Mouse (Mus musculus) limb, embryonic 14.5 days (tissue): ENCODE results near the gene Nanos3. TPM values are rescaled to one million over a fixed set of nuclear protein-coding genes. Genes with fewer than 3 reads are reported as not detected.
A peak's percentile ranks its signal among the peaks of the same experiment; 100 is the strongest.

Experiments used
- ATAC-seq: fragments of 200-750 bp; cut with Nextera tagmentation; 2 replicates; pipeline ENCODE4 v1.8.0; 2017; ENCODE audit warnings: low read depth, moderate number of reproducible peaks, moderate TSS enrichment; ENCODE audit not compliant: low FRiP score
- DNase-seq: peaks from one replicate; pipeline ENCODE4 v3.0.0-alpha.2; 2015; ENCODE audit warnings: low spot score
- H3K27ac ChIP-seq: fragments of 300-500 bp; sonication (generic); replicated peaks from 2 replicates; pipeline ENCODE4 v1.5.1; 2014; ENCODE audit warnings: low read depth, mild to moderate bottlenecking, low read length, moderate library complexity, mixed read lengths
- H3K27me3 ChIP-seq: fragments of 300-500 bp; sonication (generic); 2 replicates; pipeline ENCODE4 v1.6.1; 2014; ENCODE audit warnings: low read length, mixed read lengths; ENCODE audit not compliant: control insufficient read depth, insufficient read depth
- H3K36me3 ChIP-seq: fragments of 300-500 bp; sonication (generic); 2 replicates; pipeline ENCODE4 v1.6.1; 2014; ENCODE audit warnings: mild to moderate bottlenecking, low read length, moderate library complexity, mixed read lengths; ENCODE audit not compliant: control insufficient read depth, insufficient read depth
- H3K4me1 ChIP-seq: fragments of 300-500 bp; sonication (generic); 2 replicates; pipeline ENCODE4 v1.6.1; 2014; ENCODE audit warnings: antibody characterized with exemption, low read length, mixed read lengths; ENCODE audit not compliant: control insufficient read depth, insufficient read depth
- H3K4me2 ChIP-seq: fragments of 300-500 bp; sonication (generic); replicated peaks from 2 replicates; pipeline ENCODE4 v1.6.1; 2014; ENCODE audit warnings: low read depth, mild to moderate bottlenecking, low read length, moderate library complexity; ENCODE audit not compliant: severe bottlenecking
- H3K4me3 ChIP-seq: fragments of 300-500 bp; sonication (generic); replicated peaks from 2 replicates; pipeline ENCODE4 v1.5.1; 2014; ENCODE audit warnings: low read length
- H3K9ac ChIP-seq: fragments of 300-500 bp; sonication (generic); 2 replicates; pipeline ENCODE4 v1.6.1; 2014; ENCODE audit warnings: mild to moderate bottlenecking, low read depth, low read length, moderate library complexity; ENCODE audit not compliant: severe bottlenecking
- H3K9me3 ChIP-seq: fragments of 300-500 bp; sonication (generic); 2 replicates; pipeline ENCODE4 v1.6.1; 2016; ENCODE audit warnings: low read length; ENCODE audit not compliant: control insufficient read depth
- POLR2A ChIP-seq: fragments of 200-500 bp; IDR thresholded peaks from 2 replicates; pipeline ENCODE4 v1.8.0; 2012; ENCODE audit warnings: inconsistent platforms, mild to moderate bottlenecking, moderate library complexity, borderline replicate concordance; ENCODE audit not compliant: insufficient read depth, insufficient read length; ENCODE audit errors: extremely low read depth
- WGBS: fragments of 180-500 bp; shearing (Covaris S2); extraction: QIAGEN DNeasy Blood & Tissue Kit; methylation state at CpG from one replicate; pipeline ENCODE4 v1.1.7; 2014; 5-methylcytosine and 5-hydroxymethylcytosine counted together
- polyA plus RNA-seq, 2 experiments: library from polyadenylated mRNA; depleted of rRNA in 1 of 2; stranded (reverse) in 1 of 2; unstranded in 1 of 2; fragments of >200 nt; fragmentation: Nextera tagmentation in 1 of 2; extraction: Ambion mirVana in 1 of 2; gene quantifications; 2 replicates each; pipeline versions ENCODE4 v1.2.1 to v1.2.3; 2012 to 2014

Gene Nanos3
- polyA plus RNA-seq, 2 experiments = 3.0 to 5.8 TPM

- TF ChIP-seq POLR2A = no peak
- Histone ChIP-seq H3K36me3 (no peaks in the 10 kb centered on the region), H3K4me2 (peak overlapping the region; percentile 49; the same call in 1 of the 2 replicates), H3K9ac (no peak overlapping the region), H3K9me3 (no peaks in the 10 kb centered on the region), H3K4me1 (peaks cover 23% of the 10 kb centered on the region), H3K4me3 (no peak overlapping the region; the same call in 1 of the 2 replicates), H3K27ac (peak overlapping the region; percentile 87), H3K27me3 (no peaks in the 10 kb centered on the region)
- 22% methylated on average over 4 of the region's 4 CpGs for WGBS
- ATAC-seq (no peak), DNase-seq (no peak)
These were observed 8.1 kb upstream of the Nanos3 start for GRCm38 (mm10) chr8:84193161-84193560.

DNA sequence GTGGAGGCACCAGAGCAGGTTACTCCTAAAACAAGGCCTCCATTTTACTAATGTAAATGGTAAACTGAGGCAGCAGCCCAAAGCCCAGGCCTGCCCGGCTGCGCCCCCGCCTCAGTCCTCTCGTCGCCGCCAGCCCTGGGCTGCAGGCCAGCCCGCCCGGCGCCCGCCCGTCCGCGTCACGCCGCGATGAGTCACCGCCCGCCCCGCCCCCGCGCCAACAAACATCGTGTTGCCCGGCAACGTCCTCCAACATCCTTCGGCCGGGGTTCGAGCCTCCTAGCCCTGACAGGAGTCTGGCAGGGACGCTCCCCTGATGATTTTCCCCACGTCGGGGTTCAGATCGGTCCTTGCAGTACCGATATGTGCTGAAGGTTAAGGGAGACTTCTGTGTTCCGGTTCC lies 7.5 kb upstream of the Nanos3 start:
- DNase-seq = peak; percentile 71
- peak overlapping the region; percentile 19 for H3K4me3 ChIP-seq
- peak; percentile 60 for ATAC-seq
- no peaks in the 10 kb centered on the region for H3K36me3 ChIP-seq
- H3K9ac ChIP-seq = 0 out of 2 replicates have a peak overlapping the region, but pooled peaks have one; percentile 36
- H3K4me2 ChIP-seq = peak overlapping the region; percentile 49
- peaks cover 19% of the 10 kb centered on the region for H3K4me1 ChIP-seq
- H3K27me3 ChIP-seq = no peaks in the 10 kb centered on the region
- TF ChIP-seq POLR2A = no peak
- H3K27ac ChIP-seq = peak overlapping the region; percentile 87
- H3K9me3 ChIP-seq = no peaks in the 10 kb centered on the region
- 5% methylated on average over 20 of the region's 33 CpGs for WGBS

GRCm38 (mm10) chr8:84192023-84192422 lies 7.0 kb upstream of the Nanos3 start:
- ATAC-seq (peak; percentile 55), DNase-seq (peak; percentile 71)
- Histone ChIP-seq H3K27ac (peak overlapping the region; percentile 87), H3K36me3 (no peaks in the 10 kb centered on the region), H3K27me3 (no peaks in the 10 kb centered on the region), H3K9me3 (no peaks in the 10 kb centered on the region), H3K9ac (0 out of 2 replicates have a peak overlapping the region, but pooled peaks have one; percentile 36), H3K4me2 (peak overlapping the region; percentile 49), H3K4me3 (peak overlapping the region; percentile 19), H3K4me1 (peaks cover 19% of the 10 kb centered on the region)
- TF ChIP-seq POLR2A = no peak
- 25% methylated on average over 13 of the region's 13 CpGs for WGBS

- Histone ChIP-seq H3K36me3 (no peaks in the 10 kb centered on the region), H3K4me3 (no peak overlapping the region), H3K4me2 (no peak overlapping the region), H3K9me3 (no peaks in the 10 kb centered on the region), H3K4me1 (peaks cover 19% of the 10 kb centered on the region), H3K27me3 (no peaks in the 10 kb centered on the region), H3K9ac (no peak overlapping the region), H3K27ac (no peak overlapping the region)
- 89% methylated on average over 7 of the region's 7 CpGs for WGBS
- no peak for ATAC-seq
- no peak for TF ChIP-seq POLR2A
- no peak for DNase-seq
These were observed 5.3 kb upstream of the Nanos3 start for GRCm38 (mm10) chr8:84190191-84190867.

- peaks cover 21% of the 10 kb centered on the region for H3K4me1 ChIP-seq
- no peaks in the 10 kb centered on the region for H3K36me3 ChIP-seq
- H3K27ac ChIP-seq = no peak overlapping the region
- H3K4me3 ChIP-seq = no peak overlapping the region
- DNase-seq (no peak), ATAC-seq (no peak)
- TF ChIP-seq POLR2A = no peak
- no peaks in the 10 kb centered on the region for H3K9me3 ChIP-seq
- WGBS = 49% methylated on average over 4 of the region's 4 CpGs
- H3K4me2 ChIP-seq = no peak overlapping the region
- no peak overlapping the region for H3K9ac ChIP-seq
- no peaks in the 10 kb centered on the region for H3K27me3 ChIP-seq
These were observed 4.6 kb upstream of the Nanos3 start for GRCm38 (mm10) chr8:84189603-84190002.
